Mouse (Mus musculus): ENCODE measurements at regions not wholly inside any gene's neighbourhood (a gene's known extent, or its start where the extent isn't known, plus 50 kb on each side); places are given as distances from the start of the nearest gene placed in this dataset.

DNA sequence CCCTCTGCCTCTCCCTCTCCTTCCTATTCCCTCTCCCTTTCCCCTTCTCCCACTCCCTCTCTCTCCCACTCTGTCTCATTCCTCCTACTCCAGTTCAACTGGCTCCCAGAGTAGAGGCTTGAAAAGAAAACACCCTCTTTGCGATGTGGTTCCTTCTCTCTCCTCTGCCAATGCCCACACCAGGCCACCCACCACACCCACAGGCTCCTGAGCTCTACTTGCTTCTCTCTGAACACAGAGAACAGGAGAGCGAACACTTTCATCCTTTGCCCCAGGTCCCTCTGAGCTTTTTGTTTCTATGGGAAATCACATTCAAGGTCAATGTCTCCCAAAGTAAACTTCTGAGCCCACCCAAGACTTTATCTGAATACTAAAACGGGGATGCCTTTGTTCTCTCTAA, 155.8 kb downstream of the Insig2 start:
- TF ChIP-seq POLR2A (IDR thresholded peaks at IDR 0.05; ENCODE audit: low read depth, low read length) (no peak), CTCF (IDR thresholded peaks at IDR 0.05; ENCODE audit: extremely low read depth, insufficient read depth, insufficient read length, insufficient replicate concordance) (no peak)
